Mouse (Mus musculus) cerebellum, adult 2 months (tissue): ENCODE measurements around the gene Plekhg1. TPM values are rescaled to one million over a fixed set of nuclear protein-coding genes. Genes with fewer than 3 reads are reported as not detected.

Source experiments
- DNase-seq, 2 experiments: peaks; one replicate each; pipeline ENCODE4 v3.0.0; 2021
- H3K27ac ChIP-seq: fragments of 200-500 bp; 2 replicates; pipeline ENCODE4 v1.5.1; 2012; ENCODE audit warnings: low read length, control low read depth, inconsistent platforms; ENCODE audit not compliant: insufficient read depth
- H3K27me3 ChIP-seq: fragments of 200-500 bp; 2 replicates; pipeline ENCODE4 v1.6.1; 2012; ENCODE audit warnings: inconsistent platforms, mild to moderate bottlenecking, low read length, moderate library complexity; ENCODE audit not compliant: control insufficient read depth, insufficient read depth
- H3K4me1 ChIP-seq: fragments of 200-500 bp; 2 replicates; pipeline ENCODE4 v1.6.1; 2011; ENCODE audit warnings: low read length; ENCODE audit not compliant: control insufficient read depth, insufficient read depth
- H3K4me3 ChIP-seq: fragments of 200-500 bp; replicated peaks from 2 replicates; pipeline ENCODE3; 2011; ENCODE audit warnings: mild to moderate bottlenecking, low read depth, low read length, control low read depth; ENCODE audit not compliant: insufficient read depth
- CTCF ChIP-seq: fragments of 200-500 bp; IDR thresholded peaks from 2 replicates; pipeline ENCODE4 v1.5.1; 2011; ENCODE audit warnings: low read depth, mild to moderate bottlenecking, control low read depth, low read length, moderate library complexity, borderline replicate concordance; ENCODE audit not compliant: insufficient read depth
- POLR2A ChIP-seq: fragments of 200-500 bp; IDR thresholded peaks from 2 replicates; pipeline ENCODE4 v1.6.1; 2011; ENCODE audit warnings: low read length, control low read depth, borderline replicate concordance; ENCODE audit not compliant: insufficient read depth
- WGBS: fragments of 180-500 bp; shearing (Covaris S2); methylation state at CpG from one replicate; pipeline ENCODE4 v1.1.7; 2018; 5-methylcytosine and 5-hydroxymethylcytosine counted together
- polyA plus RNA-seq: library from polyadenylated mRNA; depleted of rRNA; stranded (reverse); fragments of >200 nt; gene quantifications from 2 replicates; pipeline ENCODE4 v1.2.3, GENCODE M21; 2012; rRNA removed

Gene Plekhg1
- 9.0 and 9.5 TPM in 2 replicates for polyA plus RNA-seq

DNA sequence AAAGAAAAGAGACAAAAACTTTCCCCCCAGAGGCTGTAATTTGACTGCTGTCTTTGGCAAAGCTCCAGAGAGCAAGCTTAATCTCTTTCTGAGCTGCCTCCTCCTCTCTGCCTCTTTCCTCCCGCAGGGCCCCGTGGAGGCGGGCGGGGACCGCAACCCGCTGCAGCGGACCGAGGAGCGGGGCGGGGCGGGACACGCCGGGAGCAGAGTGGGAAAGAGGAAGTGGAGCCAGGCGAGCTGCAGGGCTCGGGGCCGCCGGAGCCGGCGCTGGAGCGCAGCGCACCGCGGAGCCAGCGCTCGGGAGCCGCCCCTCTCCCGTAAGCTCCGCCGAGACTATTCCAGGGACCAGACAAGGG is at the start of gene Plekhg1:
Plekhg1 (plus strand) TSS at position 217 of the 356 bp plus-strand sequence.
- peak; percentile 55 to 61 for DNase-seq
- Histone ChIP-seq H3K27me3 (peaks cover 1% of the 10 kb centered on the region; the same call in 1 of the 2 replicates), H3K4me1 (0 out of 2 replicates have a peak, but pooled peaks cover 2% of the 10 kb centered on the region), H3K4me3 (peak within 1 kb of the TSS; percentile 53), H3K27ac (peak within 1 kb of the TSS; percentile 51; the same call in 1 of the 2 replicates)
- under 1% methylated on average over 29 of the region's 29 CpGs for WGBS
- no peak for TF ChIP-seq CTCF
- TF ChIP-seq POLR2A = no peak

- 80% methylated on average over 1 of the region's 1 CpGs for WGBS
- H3K4me1 ChIP-seq = no peaks in the 10 kb centered on the region
- H3K27ac ChIP-seq = no peak overlapping the region
- TF ChIP-seq POLR2A (no peak), CTCF (no peak)
- H3K27me3 ChIP-seq = no peaks in the 10 kb centered on the region
- DNase-seq = no peak
- no peak overlapping the region for H3K4me3 ChIP-seq
Observed at GRCm38 (mm10) chr10:3692791-3693190, 47.4 kb upstream of the Plekhg1 start.

- TF ChIP-seq CTCF = no peak
- TF ChIP-seq POLR2A = no peak
Observed at GRCm38 (mm10) chr10:3693699-3694280, 46.4 kb upstream of the Plekhg1 start.

GRCm38 (mm10) chr10:3695332-3695905 is 44.7 kb upstream of the Plekhg1 start:
- no peak for DNase-seq
- Histone ChIP-seq H3K27me3 (no peaks in the 10 kb centered on the region), H3K4me3 (no peak overlapping the region), H3K4me1 (no peaks in the 10 kb centered on the region), H3K27ac (no peak overlapping the region)
- 32% methylated on average over 5 of the region's 5 CpGs for WGBS
- TF ChIP-seq CTCF = no peak
- TF ChIP-seq POLR2A = no peak

More at GRCm38 (mm10) chr10:3693699-3694280, 46.4 kb upstream of the Plekhg1 start:
- Histone ChIP-seq H3K27ac (no peak overlapping the region), H3K4me1 (no peaks in the 10 kb centered on the region), H3K4me3 (no peak overlapping the region), H3K27me3 (no peaks in the 10 kb centered on the region)
- 35% methylated on average over 6 of the region's 6 CpGs for WGBS
- DNase-seq = no peak

- TF ChIP-seq POLR2A = no peak
- no peak for TF ChIP-seq CTCF
- H3K4me1 ChIP-seq = no peaks in the 10 kb centered on the region
- no peak overlapping the region for H3K4me3 ChIP-seq
- H3K27ac ChIP-seq = no peak overlapping the region
- no peaks in the 10 kb centered on the region for H3K27me3 ChIP-seq
- peak; percentile 9 to 48 for DNase-seq
- WGBS = 67% methylated on average over 8 of the region's 8 CpGs
Observed at GRCm38 (mm10) chr10:3696727-3697348, 43.3 kb upstream of the Plekhg1 start.

- WGBS = 79% methylated on average over 5 of the region's 5 CpGs
- DNase-seq = no peak
- H3K27me3 ChIP-seq = no peaks in the 10 kb centered on the region
- H3K4me1 ChIP-seq = no peaks in the 10 kb centered on the region
- no peak overlapping the region for H3K4me3 ChIP-seq
- no peak overlapping the region for H3K27ac ChIP-seq
- TF ChIP-seq CTCF (no peak), POLR2A (no peak)
Observed at GRCm38 (mm10) chr10:3697500-3697899, 42.7 kb upstream of the Plekhg1 start.

DNA sequence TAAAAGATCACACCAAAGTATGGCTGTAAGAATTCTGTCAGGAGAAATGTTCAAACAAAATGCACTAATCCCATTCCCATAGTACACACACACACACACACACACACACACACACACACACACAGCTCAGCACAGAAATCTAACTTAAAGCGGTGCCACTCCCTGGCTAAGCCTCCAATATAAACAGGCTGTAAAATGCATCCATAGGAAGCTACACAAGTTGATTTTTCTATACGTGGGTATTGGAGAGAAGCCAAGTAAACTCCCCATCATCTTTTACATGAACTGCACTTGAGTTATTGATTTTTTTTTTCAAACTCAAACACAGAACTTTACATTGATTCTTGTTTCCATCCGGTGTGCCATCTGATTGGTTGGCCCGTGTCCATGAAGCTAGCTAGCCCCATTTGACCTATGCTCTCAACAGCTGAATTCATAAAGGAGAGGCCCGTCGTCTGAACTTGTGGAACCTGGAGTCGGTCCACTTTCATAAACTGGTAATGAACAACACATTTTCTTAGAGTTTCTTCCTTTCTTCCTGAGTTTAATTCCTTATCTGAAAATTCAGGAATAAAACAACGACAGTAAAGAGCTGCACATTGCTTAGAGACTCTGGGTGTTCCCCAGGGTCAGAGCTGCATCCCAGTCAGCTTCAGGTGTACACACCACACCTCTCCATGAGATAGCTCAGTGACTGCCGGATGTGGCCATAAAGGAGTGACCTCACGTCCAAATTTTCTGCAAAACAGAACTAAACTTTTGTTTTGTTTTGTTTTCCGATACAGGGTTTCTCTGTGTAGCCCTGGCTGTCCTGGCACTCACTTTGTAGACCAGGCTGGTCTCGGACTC is 39.7 kb upstream of the Plekhg1 start:
- TF ChIP-seq POLR2A = no peak
- no peak for TF ChIP-seq CTCF
- DNase-seq = no peak
- H3K27ac ChIP-seq = no peak overlapping the region
- WGBS = 67% methylated on average over 12 of the region's 12 CpGs
- no peak overlapping the region for H3K4me3 ChIP-seq
- H3K4me1 ChIP-seq = no peaks in the 10 kb centered on the region
- no peaks in the 10 kb centered on the region for H3K27me3 ChIP-seq
